Mouse (Mus musculus) heart, adult 18-20 months (tissue): ENCODE measurements around the gene Olfr1240. TPM values are rescaled to one million over a fixed set of nuclear protein-coding genes. Genes with fewer than 3 reads are reported as not detected.

ENCODE experiments used
- DNase-seq, 2 experiments: peaks; one replicate each; pipeline ENCODE4 v3.0.0; 2021 to 2022; ENCODE audit warnings: mixed read lengths in 1 of 2
- long read RNA-seq, 2 experiments: library from polyadenylated mRNA; stranded (forward); transcript quantifications; one replicate each; pipeline ENCODE4 v2.0.0; 2021
- total RNA-seq, 2 experiments: library from RNA; stranded (reverse); gene quantifications; 2 replicates each; pipeline ENCODE4 v1.2.3; 2021

Olfr1240 gene
- not detected for total RNA-seq
- long read RNA-seq, experiment 1: 0 reads
- long read RNA-seq, experiment 2: 0 reads

DNA sequence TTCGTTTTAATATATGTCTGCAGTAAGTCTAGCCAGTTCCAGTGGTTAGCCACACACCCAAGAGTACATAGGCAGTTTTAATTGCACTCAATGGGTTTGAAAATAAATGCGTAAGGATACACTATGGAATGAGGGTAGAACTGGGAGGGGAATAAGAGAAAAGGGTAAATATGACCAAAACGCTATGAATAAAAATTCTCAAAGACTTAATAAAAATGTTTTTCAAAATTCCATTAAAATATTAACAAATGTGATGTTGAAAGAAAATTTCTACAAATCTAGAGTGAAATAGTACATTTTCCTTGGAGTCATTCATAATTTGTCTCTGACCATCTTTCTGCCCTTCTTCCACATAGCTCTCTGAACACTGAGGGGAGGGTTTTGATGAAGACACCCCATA lies at the start of gene Olfr1240:
TSS of gene Olfr1240 (minus strand) at position 101 of the 400 bp plus-strand sequence.
- no peak for DNase-seq

DNA sequence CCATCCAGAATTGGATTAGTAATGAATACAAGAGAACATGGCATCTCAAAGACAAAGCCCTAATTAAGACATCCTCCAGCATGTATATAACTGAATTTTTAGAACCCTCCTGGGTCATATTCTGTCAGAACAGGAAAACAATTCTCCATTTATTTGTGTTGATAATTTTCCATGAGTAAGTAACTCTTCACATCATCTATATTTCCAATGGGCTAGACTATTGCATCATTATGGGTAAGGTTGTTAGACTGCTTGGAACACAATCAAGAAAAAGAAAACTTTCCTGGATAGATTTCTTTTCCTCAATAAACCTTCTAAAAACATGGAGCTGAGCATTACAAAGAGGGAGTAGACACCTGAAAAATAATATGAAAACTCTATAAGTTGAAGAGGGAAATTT lies 44.2 kb upstream of the Olfr1240 start, which contains the start of gene Olfr1241:
TSS of gene Olfr1241 (minus strand) at position 101 of the 400 bp plus-strand sequence.
- no peak for DNase-seq

DNA sequence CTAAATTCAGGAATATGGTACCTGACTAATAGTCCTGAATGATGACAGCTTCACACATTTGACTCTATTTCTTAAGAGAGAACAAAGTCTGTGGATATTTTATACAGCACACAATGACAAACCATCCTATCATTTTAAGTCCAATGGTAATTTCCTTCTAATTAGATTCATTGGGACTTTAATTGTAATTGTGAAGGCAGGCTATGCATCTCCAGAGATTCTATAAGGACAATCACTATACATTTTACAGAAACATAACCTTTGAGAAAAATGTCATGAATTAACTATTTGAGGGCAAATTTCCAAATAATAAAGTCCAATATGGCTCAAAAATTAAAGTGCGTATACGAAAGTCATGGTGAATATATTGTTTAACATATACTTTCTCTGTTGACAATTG lies 22.5 kb downstream of the Olfr1240 start, which contains the start of gene Olfr1239:
TSS of gene Olfr1239 (minus strand) at position 101 of the 400 bp plus-strand sequence.
- DNase-seq: no peak

DNA sequence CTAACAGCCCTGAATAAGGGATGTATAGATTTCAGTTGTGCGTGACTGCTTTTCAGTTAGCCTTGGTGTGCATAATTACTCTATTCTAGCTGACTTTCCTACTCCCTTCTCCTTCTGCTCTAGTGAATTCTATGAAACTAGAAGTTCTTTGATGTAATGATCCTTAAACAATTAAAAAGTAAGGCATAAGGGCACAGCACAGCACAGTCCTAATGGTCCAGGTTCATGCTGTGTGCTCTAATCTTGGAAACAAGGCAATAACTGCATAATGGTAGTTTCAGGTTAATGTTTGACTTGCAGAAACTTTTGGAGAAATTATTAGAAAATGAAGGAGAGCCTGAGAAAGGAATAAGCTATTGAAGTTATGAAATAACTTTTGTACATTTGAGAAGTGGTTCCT lies 28.2 kb downstream of the Olfr1240 start:
- DNase-seq: no peak

DNA sequence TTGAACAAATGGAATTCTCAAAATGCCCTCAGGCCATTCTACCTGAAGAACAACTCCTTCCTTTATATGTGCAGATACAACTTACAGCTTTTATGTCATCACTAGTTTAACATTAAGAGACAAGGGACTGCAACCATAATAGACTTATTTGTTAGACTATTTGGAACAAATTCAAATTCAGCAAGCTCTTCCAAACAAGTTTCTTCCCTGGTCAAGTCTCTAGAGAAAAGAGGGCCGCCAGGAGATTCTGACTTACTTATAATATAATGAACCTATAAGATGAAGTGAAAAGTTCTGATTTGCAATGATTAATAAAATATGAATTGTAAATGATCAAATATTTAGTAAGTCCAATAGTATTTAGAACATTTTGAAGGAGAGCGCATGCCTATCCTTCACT lies 33.2 kb downstream of the Olfr1240 start, which contains the start of gene Olfr1238:
TSS of gene Olfr1238 (minus strand) at position 101 of the 400 bp plus-strand sequence.
- no peak for DNase-seq

DNA sequence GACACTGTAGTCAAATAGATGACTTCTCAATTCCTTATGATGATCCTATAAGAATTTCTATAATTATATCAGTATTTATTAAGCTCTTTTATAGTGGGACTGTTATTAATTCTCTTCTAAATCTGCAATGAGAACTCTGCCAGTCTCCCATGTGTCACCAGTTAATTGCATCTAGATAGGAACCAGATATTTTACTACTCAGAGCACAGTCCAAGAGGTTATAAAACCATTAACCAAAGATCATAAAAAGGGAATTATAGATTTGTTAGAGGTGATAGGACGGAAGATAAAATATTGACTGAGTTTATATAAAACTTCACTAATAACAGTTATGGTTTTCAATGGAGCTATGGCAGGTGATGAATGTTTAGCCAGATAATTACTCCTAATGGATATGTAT lies 41.9 kb downstream of the Olfr1240 start:
- no peak for DNase-seq

Other genes with a start within 250 kb of the Olfr1240 start
- not detected for gene Olfr1226, start 243.0 kb downstream of the Olfr1240 start, total RNA-seq
- not detected for gene Olfr1228, start 188.9 kb downstream of the Olfr1240 start, total RNA-seq
- gene Olfr1229, start 155.0 kb downstream of the Olfr1240 start, total RNA-seq: not detected
- not detected for gene Olfr1230, start 145.7 kb downstream of the Olfr1240 start, total RNA-seq
- not detected for gene Olfr1231, start 135.9 kb downstream of the Olfr1240 start, total RNA-seq
- not detected for gene Olfr1232, start 113.3 kb downstream of the Olfr1240 start, total RNA-seq
- not detected for gene Olfr1233, start 100.6 kb downstream of the Olfr1240 start, total RNA-seq
- not detected for gene Olfr1234, start 78.1 kb downstream of the Olfr1240 start, total RNA-seq
- gene Olfr1238, start 33.3 kb downstream of the Olfr1240 start, total RNA-seq: not detected
- gene Olfr1239, start 22.6 kb downstream of the Olfr1240 start, total RNA-seq: not detected
- not detected for gene Olfr1241, start 44.1 kb upstream of the Olfr1240 start, total RNA-seq
- gene Olfr1242, start 55.3 kb upstream of the Olfr1240 start, total RNA-seq: not detected
- gene Olfr1243, start 88.5 kb upstream of the Olfr1240 start, total RNA-seq: not detected
- not detected for gene Olfr1245, start 135.4 kb upstream of the Olfr1240 start, total RNA-seq
- not detected for gene Olfr1246, start 150.2 kb upstream of the Olfr1240 start, total RNA-seq
- gene Olfr1247, start 171.1 kb upstream of the Olfr1240 start, total RNA-seq: not detected
- not detected for gene Olfr1248, start 175.2 kb upstream of the Olfr1240 start, total RNA-seq
- gene Olfr1249, start 192.0 kb upstream of the Olfr1240 start, total RNA-seq: not detected
- gene Olfr1250, start 218.5 kb upstream of the Olfr1240 start, total RNA-seq: not detected
- not detected for gene Olfr1251, start 228.9 kb upstream of the Olfr1240 start, total RNA-seq